Comparison of ENCODE assay signal across 15 mouse cellular contexts in the genomic region with DNA sequence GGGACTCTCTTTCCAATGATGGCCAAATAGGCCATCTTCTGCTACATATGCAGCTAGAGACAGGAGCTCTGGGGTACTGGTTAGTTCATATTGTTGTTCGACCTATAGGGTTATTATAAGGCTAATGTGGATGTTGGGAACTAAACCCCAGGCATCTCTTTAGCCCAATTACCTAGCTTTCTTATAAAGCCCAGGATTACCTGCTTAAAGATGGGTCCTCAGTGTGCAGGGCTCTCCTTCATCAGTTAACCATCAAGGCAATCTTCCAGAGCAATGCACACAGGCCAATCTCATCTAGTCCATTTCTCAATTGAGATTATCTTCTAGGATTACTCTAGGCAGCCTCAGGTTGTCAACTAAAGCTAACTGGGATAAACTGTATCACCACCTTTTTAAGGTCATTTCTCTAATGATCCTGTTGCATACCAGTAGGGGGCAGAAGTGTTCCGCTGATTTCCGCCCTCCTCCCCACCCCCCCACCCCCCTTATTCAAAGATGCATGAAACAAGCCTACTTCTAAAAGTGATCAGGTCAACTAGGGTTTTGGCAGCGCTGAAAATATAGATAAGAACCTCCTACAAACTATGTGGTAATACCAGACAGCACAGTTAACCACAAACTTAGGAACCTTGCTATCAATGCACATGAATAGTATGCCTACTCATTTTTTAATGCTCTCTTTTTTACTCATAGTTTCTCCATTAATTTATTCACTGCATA. TPM values are rescaled to one million over a fixed set of nuclear protein-coding genes. Genes with fewer than 3 reads are reported as not detected.
DNase-seq lines count a peak whose midpoint lies in the region; ATAC-seq and TF ChIP-seq lines count a peak whose summit lies in the region.
"Had no signal": no experiment of that assay in that cellular context is flagged by ENCODE, and none has a peak within 500 bp of the region (broad histone marks: within the 10 kb centered on the region; RNA-seq: fewer than 3 reads in every experiment).

No protein-coding gene starts in this region.

- H3K27me3 ChIP-seq in G1E (ENCODE audit: insufficient read depth, low read length) = no peaks in the 10 kb centered on the region
- no peaks in the 10 kb centered on the region for H3K27me3 ChIP-seq in hindbrain, embryonic 13.5 days
- H3K27me3 ChIP-seq: heart, embryonic 13.5 days had no signal

- H3K4me2 ChIP-seq in hindbrain, embryonic 13.5 days = no peak overlapping the region
- H3K4me2 ChIP-seq: heart, embryonic 13.5 days; lung, embryonic 14.5 days had no signal

- intact Hi-C loops in heart, postnatal 25 days (cut with DNase I) = loop anchor here (1.0 to 5.0 kb wide), 3 partner anchors 79 to 150 kb away; no protein-coding TSS in a partner anchor
- intact Hi-C loops in left cerebral cortex, postnatal 4 days (cut with DNase I) = no loop called here
- intact Hi-C loops in left cerebral cortex, postnatal 36 days (cut with DNase I) = no loop called here

- H3K9me3 ChIP-seq in G1E (replicated peaks) = no peaks in the 10 kb centered on the region
- no peaks in the 10 kb centered on the region for H3K9me3 ChIP-seq in hindbrain, embryonic 13.5 days
- H3K9me3 ChIP-seq: heart, embryonic 13.5 days had no signal

- TF ChIP-seq CTCF in G1E (IDR thresholded peaks at IDR 0.05; ENCODE audit: low read depth, low read length) = no peak

- H3K4me1 ChIP-seq in G1E (ENCODE audit: insufficient read depth, low read depth, low read length) = 0 out of 2 replicates have a peak, but pooled peaks cover 5% of the 10 kb centered on the region
- H3K4me1 ChIP-seq in hindbrain, embryonic 13.5 days (replicated peaks) = no peaks in the 10 kb centered on the region
- H3K4me1 ChIP-seq: heart, embryonic 13.5 days had no signal

- H3K4me3 ChIP-seq in G1E (ENCODE audit: low read depth, low read length) = no peak overlapping the region
- H3K4me3 ChIP-seq in hindbrain, embryonic 13.5 days = no peak overlapping the region
- H3K4me3 ChIP-seq: heart, embryonic 13.5 days; myocyte had no signal

- ATAC-seq in G1E (ENCODE audit: extremely low read depth, insufficient number of reproducible peaks, low FRiP score, poor library complexity, severe bottlenecking) = peak; percentile 100
- peak; percentile 62 to 76 for ATAC-seq in hematopoietic stem cell, adult 5-6 weeks (replicated peaks in 1 of 2; ENCODE audit: insufficient read depth in 1 of 2, low FRiP score in 2 of 2, low TSS enrichment in 1 of 2, low read depth in 1 of 2, poor library complexity in 2 of 2, severe bottlenecking in 2 of 2)
- ATAC-seq in megakaryocyte-erythroid progenitor cell, adult 5-6 weeks (replicated peaks; ENCODE audit: low FRiP score, low TSS enrichment, poor library complexity, severe bottlenecking) = peak; percentile 100
- ATAC-seq in hindbrain, embryonic 13.5 days (ENCODE audit: low FRiP score) = no peak

- H3K9ac ChIP-seq in hindbrain, embryonic 13.5 days = no peak overlapping the region
- H3K9ac ChIP-seq: heart, embryonic 13.5 days; lung, embryonic 14.5 days had no signal

- no peak overlapping the region for H3K27ac ChIP-seq in hindbrain, embryonic 13.5 days
- H3K27ac ChIP-seq: heart, embryonic 13.5 days; kidney, postnatal 0 days had no signal

- peak; percentile 18 for DNase-seq in heart, adult 11 months
- DNase-seq in heart, postnatal 25 days (ENCODE audit: low spot score) = no peak
- DNase-seq in G1E (ENCODE audit: low spot score) = peak; percentile 23
- no peak for DNase-seq in left cerebral cortex, postnatal 4 days
- no peak for DNase-seq in left cerebral cortex, postnatal 36 days (ENCODE audit: low spot score in 2 of 2)
- DNase-seq: layer of hippocampus, postnatal 36 days; lung, embryonic 14.5 days; spleen, adult 18-20 months; thymus, adult 2 months had no signal

- H3K36me3 ChIP-seq in G1E (replicated peaks) = no peaks in the 10 kb centered on the region
- no peaks in the 10 kb centered on the region for H3K36me3 ChIP-seq in hindbrain, embryonic 13.5 days
- H3K36me3 ChIP-seq: heart, embryonic 13.5 days had no signal

- 20% methylated on average over 4 of the region's 4 CpGs for WGBS in hindbrain, embryonic 13.5 days

RNA-seq across cellular contexts. Expression of a gene that starts 1.2 kb away (rescaled TPM):
- not detected for total RNA-seq in heart, postnatal 25 days (2021)
- total RNA-seq in G1E (2014; fragmentation: Nextera tagmentation) = not detected in 2 replicates
- not detected in 2 replicates for total RNA-seq in G1E (2017)
- 0.01 TPM in 1 of 2 replicates, not detected in the other for polyA plus RNA-seq in G1E (2012)
- total RNA-seq in hematopoietic stem cell, adult 5-6 weeks (2017) = not detected in 2 replicates
- not detected in 2 replicates for total RNA-seq in megakaryocyte-erythroid progenitor cell, adult 5-6 weeks (2014; fragmentation: Nextera tagmentation)
- not detected in 2 replicates for total RNA-seq in megakaryocyte-erythroid progenitor cell, adult 5-6 weeks (2017)
- total RNA-seq in left cerebral cortex, postnatal 4 days (2021) = not detected
- total RNA-seq in left cerebral cortex, postnatal 36 days (2021) = not detected
- polyA plus RNA-seq in hindbrain, embryonic 13.5 days (2015; fragmentation: Nextera tagmentation; extraction: Ambion mirVana) = not detected in 2 replicates
- total RNA-seq: layer of hippocampus, postnatal 36 days had no signal
- polyA plus RNA-seq: heart, embryonic 13.5 days; kidney, postnatal 0 days; lung, embryonic 14.5 days; myocyte; thymus, adult 2 months had no signal

RNA-seq across cellular contexts. Expression of a gene that starts 13.3 kb away (rescaled TPM):
- not detected for total RNA-seq in heart, postnatal 25 days (2021)
- total RNA-seq in G1E (2014; fragmentation: Nextera tagmentation) (not detected in 2 replicates), G1E (2017) (0.06 and 0.22 TPM in 2 replicates)
- not detected in 2 replicates for polyA plus RNA-seq in G1E (2012)
- 0.88 TPM in 1 of 2 replicates, not detected in the other for total RNA-seq in hematopoietic stem cell, adult 5-6 weeks (2017)
- not detected in 2 replicates for total RNA-seq in megakaryocyte-erythroid progenitor cell, adult 5-6 weeks (2014; fragmentation: Nextera tagmentation)
- total RNA-seq in megakaryocyte-erythroid progenitor cell, adult 5-6 weeks (2017) = not detected in 2 replicates
- not detected for total RNA-seq in left cerebral cortex, postnatal 4 days (2021)
- total RNA-seq in left cerebral cortex, postnatal 36 days (2021) = not detected
- not detected in 2 replicates for polyA plus RNA-seq in hindbrain, embryonic 13.5 days (2015; fragmentation: Nextera tagmentation; extraction: Ambion mirVana)
- total RNA-seq: layer of hippocampus, postnatal 36 days had no signal
- polyA plus RNA-seq: heart, embryonic 13.5 days; kidney, postnatal 0 days; lung, embryonic 14.5 days; myocyte; thymus, adult 2 months had no signal

RNA-seq across cellular contexts. Expression of a gene that starts 21.0 kb away (rescaled TPM):
- total RNA-seq in heart, postnatal 25 days (2021) = 1,000 to 10,000 TPM; 1,406 to 3,005 TPM
- total RNA-seq in G1E (2014; fragmentation: Nextera tagmentation) (14.8 and 396 TPM in 2 replicates), G1E (2017) (3.3 and 7.8 TPM in 2 replicates)
- polyA plus RNA-seq in G1E (2012) = 27.9 and 40.4 TPM in 2 replicates
- total RNA-seq in hematopoietic stem cell, adult 5-6 weeks (2017) = 14.9 and 19.7 TPM in 2 replicates
- total RNA-seq in megakaryocyte-erythroid progenitor cell, adult 5-6 weeks (2014; fragmentation: Nextera tagmentation) = 118 and 169 TPM in 2 replicates
- 10.7 and 57.4 TPM in 2 replicates for total RNA-seq in megakaryocyte-erythroid progenitor cell, adult 5-6 weeks (2017)
- total RNA-seq in left cerebral cortex, postnatal 4 days (2021) = 10 to 100 TPM in 1 of 2 experiments, 1 to 10 TPM in 1; 8.8 to 20.4 TPM
- total RNA-seq in left cerebral cortex, postnatal 36 days (2021) = 10 to 100 TPM; 49.8 to 50.7 TPM
- polyA plus RNA-seq in hindbrain, embryonic 13.5 days (2015; fragmentation: Nextera tagmentation; extraction: Ambion mirVana) = 996 and 1,160 TPM in 2 replicates
- polyA plus RNA-seq: myocyte had no signal

RNA-seq across cellular contexts. Expression of a gene that starts 21.4 kb away (rescaled TPM):
- total RNA-seq in heart, postnatal 25 days (2021) = not detected
- total RNA-seq in G1E (2014; fragmentation: Nextera tagmentation) (not detected in 2 replicates), G1E (2017) (not detected in 2 replicates)
- polyA plus RNA-seq in G1E (2012) = not detected in 2 replicates
- not detected in 2 replicates for total RNA-seq in hematopoietic stem cell, adult 5-6 weeks (2017)
- not detected in 2 replicates for total RNA-seq in megakaryocyte-erythroid progenitor cell, adult 5-6 weeks (2014; fragmentation: Nextera tagmentation)
- total RNA-seq in megakaryocyte-erythroid progenitor cell, adult 5-6 weeks (2017) = not detected in 2 replicates
- not detected for total RNA-seq in left cerebral cortex, postnatal 4 days (2021)
- total RNA-seq in left cerebral cortex, postnatal 36 days (2021) = not detected
- polyA plus RNA-seq in hindbrain, embryonic 13.5 days (2015; fragmentation: Nextera tagmentation; extraction: Ambion mirVana) = not detected in 2 replicates
- total RNA-seq: layer of hippocampus, postnatal 36 days had no signal
- polyA plus RNA-seq: heart, embryonic 13.5 days; kidney, postnatal 0 days; lung, embryonic 14.5 days; myocyte; thymus, adult 2 months had no signal

RNA-seq across cellular contexts. Expression of a gene that starts 35.1 kb away (rescaled TPM):
- over 10,000 TPM in 1 of 2 experiments, 1,000 to 10,000 TPM in 1; 9,976 to 23,536 TPM for total RNA-seq in heart, postnatal 25 days (2021)
- total RNA-seq in G1E (2014; fragmentation: Nextera tagmentation) (153 and 3,173 TPM in 2 replicates), G1E (2017) (10.4 and 23.5 TPM in 2 replicates)
- polyA plus RNA-seq in G1E (2012) = 137 and 158 TPM in 2 replicates
- 47.4 and 80.7 TPM in 2 replicates for total RNA-seq in hematopoietic stem cell, adult 5-6 weeks (2017)
- total RNA-seq in megakaryocyte-erythroid progenitor cell, adult 5-6 weeks (2014; fragmentation: Nextera tagmentation) = 149 and 199 TPM in 2 replicates
- total RNA-seq in megakaryocyte-erythroid progenitor cell, adult 5-6 weeks (2017) = 20.1 and 148 TPM in 2 replicates
- total RNA-seq in left cerebral cortex, postnatal 4 days (2021) = 100 to 1,000 TPM in 1 of 2 experiments, 10 to 100 TPM in 1; 41.0 to 135 TPM
- 100 to 1,000 TPM; 365 to 420 TPM for total RNA-seq in left cerebral cortex, postnatal 36 days (2021)
- 2,000 and 2,305 TPM in 2 replicates for polyA plus RNA-seq in hindbrain, embryonic 13.5 days (2015; fragmentation: Nextera tagmentation; extraction: Ambion mirVana)
- polyA plus RNA-seq: myocyte had no signal

Comparison
In these comparisons a context has a peak if more than half of its experiments do, and no peak if none do; other contexts are left out.
1. DNase-seq: peak in heart, adult 11 months (single experiment) and G1E (single experiment); none in heart, postnatal 25 days (single experiment), left cerebral cortex, postnatal 4 days (single experiment) and left cerebral cortex, postnatal 36 days (0 of 2).